Mouse (Mus musculus): Measurements from ENCODE around the gene Gnl2. TPM values are rescaled to one million over a fixed set of nuclear protein-coding genes. Genes with fewer than 3 reads are reported as not detected.

Gnl2 gene
- polyA plus RNA-seq, 1 experiment = 18.3 TPM

GRCm38 (mm10) chr4:125097412-125097811 lies 81.0 kb downstream of the Gnl2 start:
- no peak overlapping the region for H3K27ac ChIP-seq (ENCODE audit: control insufficient read depth, insufficient read depth, low read length)
- 81% methylated on average over 4 of the region's 4 CpGs for WGBS
- H3K4me1 ChIP-seq (replicated peaks; ENCODE audit: control insufficient read depth, insufficient read depth, low read length) = 0 out of 2 replicates have a peak, but pooled peaks cover under 1% of the 10 kb centered on the region
- H3K27me3 ChIP-seq (ENCODE audit: control insufficient read depth, insufficient read depth, low read length) = no peaks in the 10 kb centered on the region
- H3K36me3 ChIP-seq (ENCODE audit: control insufficient read depth, insufficient read depth, low read length) = no peaks in the 10 kb centered on the region
- no peak for TF ChIP-seq CTCF (IDR thresholded peaks at IDR 0.05; ENCODE audit: borderline replicate concordance, control insufficient read depth, extremely low read depth, insufficient read depth, low read length, poor library complexity)
- TF ChIP-seq POLR2A (IDR thresholded peaks at IDR 0.05; ENCODE audit: control insufficient read depth, extremely low read depth, insufficient read depth, low read length, poor library complexity) = no peak
- H3K4me3 ChIP-seq (ENCODE audit: control insufficient read depth, insufficient read depth, low read length) = no peak overlapping the region
- no peak for DNase-seq

DNA sequence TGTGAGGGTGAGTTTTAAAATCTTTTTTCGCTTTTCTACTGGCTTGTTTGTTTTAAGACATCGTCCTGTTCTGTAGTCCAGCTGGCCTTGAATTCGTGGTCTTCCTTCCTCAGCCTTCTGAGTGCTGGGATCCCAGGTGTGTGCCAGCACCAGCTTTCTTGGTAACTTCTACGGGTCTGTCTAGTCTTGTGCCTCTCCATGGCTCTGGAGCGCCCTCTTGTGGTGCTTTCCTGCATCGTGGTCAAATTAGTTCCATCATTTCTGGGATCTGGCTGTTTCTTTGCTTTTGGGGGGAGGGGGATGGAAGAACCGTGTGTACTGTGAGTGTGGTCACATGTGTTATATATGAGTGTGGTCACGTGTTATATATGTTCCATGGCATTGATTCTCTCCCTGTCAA lies 83.1 kb downstream of the Gnl2 start:
- 12% methylated on average over 8 of the region's 8 CpGs for WGBS
- peak; percentile 85 for DNase-seq
- H3K27me3 ChIP-seq (ENCODE audit: control insufficient read depth, insufficient read depth, low read length) = no peaks in the 10 kb centered on the region
- H3K4me3 ChIP-seq (ENCODE audit: control insufficient read depth, insufficient read depth, low read length) = no peak overlapping the region
- no peak overlapping the region for H3K27ac ChIP-seq (ENCODE audit: control insufficient read depth, insufficient read depth, low read length)
- peaks cover 5% of the 10 kb centered on the region; the same call in 1 of the 2 replicates for H3K36me3 ChIP-seq (ENCODE audit: control insufficient read depth, insufficient read depth, low read length)
- no peak for TF ChIP-seq POLR2A (IDR thresholded peaks at IDR 0.05; ENCODE audit: control insufficient read depth, extremely low read depth, insufficient read depth, low read length, poor library complexity)
- peak; percentile 66; the same call in 1 of the 2 replicates for TF ChIP-seq CTCF (IDR thresholded peaks at IDR 0.05; ENCODE audit: borderline replicate concordance, control insufficient read depth, extremely low read depth, insufficient read depth, low read length, poor library complexity)
- H3K4me1 ChIP-seq (replicated peaks; ENCODE audit: control insufficient read depth, insufficient read depth, low read length) = 0 out of 2 replicates have a peak, but pooled peaks cover 7% of the 10 kb centered on the region

GRCm38 (mm10) chr4:125101334-125101733 lies 84.9 kb downstream of the Gnl2 start:
- Histone ChIP-seq H3K27ac (ENCODE audit: control insufficient read depth, insufficient read depth, low read length) (no peak overlapping the region), H3K4me1 (replicated peaks; ENCODE audit: control insufficient read depth, insufficient read depth, low read length) (0 out of 2 replicates have a peak, but pooled peaks cover 7% of the 10 kb centered on the region), H3K27me3 (ENCODE audit: control insufficient read depth, insufficient read depth, low read length) (no peaks in the 10 kb centered on the region), H3K4me3 (ENCODE audit: control insufficient read depth, insufficient read depth, low read length) (no peak overlapping the region), H3K36me3 (ENCODE audit: control insufficient read depth, insufficient read depth, low read length) (peaks cover 5% of the 10 kb centered on the region; the same call in 1 of the 2 replicates)
- no peak for TF ChIP-seq CTCF (IDR thresholded peaks at IDR 0.05; ENCODE audit: borderline replicate concordance, control insufficient read depth, extremely low read depth, insufficient read depth, low read length, poor library complexity)
- TF ChIP-seq POLR2A (IDR thresholded peaks at IDR 0.05; ENCODE audit: control insufficient read depth, extremely low read depth, insufficient read depth, low read length, poor library complexity) = no peak
- 93% methylated on average over 13 of the region's 13 CpGs for WGBS
- DNase-seq = no peak

Other genes with a start within 250 kb of the Gnl2 start
- 9.9 and 10.4 TPM in 2 replicates for gene Mtf1, start 214.5 kb upstream of the Gnl2 start, polyA plus RNA-seq (2012; rRNA removed)
- 63.0 and 70.4 TPM in 2 replicates for gene Yrdc, start 165.9 kb upstream of the Gnl2 start, polyA plus RNA-seq (2012; rRNA removed)
- gene 1110065P20Rik, start 165.4 kb upstream of the Gnl2 start, polyA plus RNA-seq (2012; rRNA removed) = 26.2 and 28.0 TPM in 2 replicates
- 1.1 and 1.4 TPM in 2 replicates for gene Maneal, start 154.4 kb upstream of the Gnl2 start, polyA plus RNA-seq (2012; rRNA removed)
- gene Epha10, start 135.7 kb upstream of the Gnl2 start, polyA plus RNA-seq (2012; rRNA removed) = 0.06 and 0.07 TPM in 2 replicates
- 18.3 and 21.6 TPM in 2 replicates for gene 9930104L06Rik, start 79.5 kb upstream of the Gnl2 start, polyA plus RNA-seq (2012; rRNA removed)
- gene Cdca8, start 77.3 kb upstream of the Gnl2 start, polyA plus RNA-seq (2012; rRNA removed) = 79.4 and 102 TPM in 2 replicates
- 2.2 and 2.3 TPM in 2 replicates for gene Rspo1, start 30.2 kb upstream of the Gnl2 start, polyA plus RNA-seq (2012; rRNA removed)
- gene Dnali1, start 49.1 kb downstream of the Gnl2 start, polyA plus RNA-seq (2012; rRNA removed) = 0.22 and 0.57 TPM in 2 replicates
- gene Snip1, start 50.1 kb downstream of the Gnl2 start, polyA plus RNA-seq (2012; rRNA removed) = 20.5 and 22.5 TPM in 2 replicates
- 26.4 and 30.7 TPM in 2 replicates for gene Meaf6, start 68.5 kb downstream of the Gnl2 start, polyA plus RNA-seq (2012; rRNA removed)
- gene Zc3h12a, start 111.3 kb downstream of the Gnl2 start, polyA plus RNA-seq (2012; rRNA removed) = 27.4 and 28.7 TPM in 2 replicates